Mouse (Mus musculus): ENCODE results near the gene Gns.

Gene Gns

GRCm38 (mm10) chr10:121403946-121404345 lies 39.1 kb downstream of the Gns start:
- no peak for DNase-seq

DNA sequence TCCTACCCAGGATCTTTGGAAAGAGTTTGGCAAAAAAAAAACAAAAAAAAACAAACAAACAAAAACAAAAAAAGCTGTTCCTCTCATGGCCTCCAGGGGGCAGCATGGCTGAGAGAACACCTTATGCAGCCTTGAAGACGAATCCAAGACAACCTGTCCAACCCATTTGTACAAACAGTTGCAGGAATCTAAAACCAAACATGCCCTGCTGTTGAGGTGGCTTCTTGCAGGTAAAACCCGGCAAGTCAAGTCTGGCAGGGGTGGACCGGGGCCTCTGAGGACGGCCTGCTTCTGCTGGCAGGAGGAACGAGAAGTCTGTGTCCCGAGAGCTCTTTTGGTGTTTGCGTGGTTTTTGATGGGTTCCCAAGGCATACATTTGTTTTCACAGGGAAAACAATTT lies 44.8 kb downstream of the Gns start:
- peak; percentile 75 for DNase-seq

- no peak for DNase-seq
Observed at GRCm38 (mm10) chr10:121411721-121412455, 47.0 kb downstream of the Gns start.

GRCm38 (mm10) chr10:121412824-121413223 lies 47.9 kb downstream of the Gns start:
- no peak for DNase-seq

DNA sequence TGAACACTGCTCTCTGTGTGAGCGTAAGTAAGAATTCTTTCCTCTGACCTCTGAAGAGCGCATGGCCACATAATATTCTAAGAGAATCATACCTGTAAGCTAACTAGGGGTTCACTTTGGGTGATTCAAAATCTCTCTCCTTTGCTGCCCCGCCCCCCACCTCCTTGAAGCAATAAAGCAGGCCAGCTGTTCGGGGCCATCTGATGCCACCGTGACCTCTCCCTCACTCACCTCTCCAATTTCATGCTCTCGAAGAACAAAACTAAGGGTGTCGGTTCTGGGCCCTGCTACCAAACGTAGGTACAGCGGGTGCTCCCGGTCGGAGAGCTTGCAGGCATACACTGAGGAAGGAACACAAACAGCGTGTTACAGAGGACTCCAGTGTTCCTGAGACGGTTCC lies 49.2 kb downstream of the Gns start:
- DNase-seq, result no peak

DNA sequence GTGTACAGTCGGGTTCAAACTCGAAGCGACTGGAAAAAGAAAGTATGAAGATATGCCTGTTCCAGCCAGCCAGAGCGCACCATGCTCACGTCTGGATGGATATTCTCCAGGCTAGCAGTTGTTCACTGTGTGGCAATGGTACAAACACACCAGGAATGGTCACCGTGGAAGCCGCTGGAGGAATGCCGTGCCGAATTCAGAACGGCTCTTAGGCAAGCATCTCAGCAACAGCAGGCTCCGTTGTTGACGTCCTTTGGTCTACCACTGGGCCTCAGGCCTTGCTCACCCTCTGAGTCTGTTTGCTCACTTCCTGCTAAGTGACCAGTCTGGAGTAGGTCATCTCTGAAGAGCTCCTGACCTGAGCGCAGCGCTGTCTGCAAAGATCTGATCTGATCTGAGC lies 53.9 kb downstream of the Gns start:
- no peak for DNase-seq

DNA sequence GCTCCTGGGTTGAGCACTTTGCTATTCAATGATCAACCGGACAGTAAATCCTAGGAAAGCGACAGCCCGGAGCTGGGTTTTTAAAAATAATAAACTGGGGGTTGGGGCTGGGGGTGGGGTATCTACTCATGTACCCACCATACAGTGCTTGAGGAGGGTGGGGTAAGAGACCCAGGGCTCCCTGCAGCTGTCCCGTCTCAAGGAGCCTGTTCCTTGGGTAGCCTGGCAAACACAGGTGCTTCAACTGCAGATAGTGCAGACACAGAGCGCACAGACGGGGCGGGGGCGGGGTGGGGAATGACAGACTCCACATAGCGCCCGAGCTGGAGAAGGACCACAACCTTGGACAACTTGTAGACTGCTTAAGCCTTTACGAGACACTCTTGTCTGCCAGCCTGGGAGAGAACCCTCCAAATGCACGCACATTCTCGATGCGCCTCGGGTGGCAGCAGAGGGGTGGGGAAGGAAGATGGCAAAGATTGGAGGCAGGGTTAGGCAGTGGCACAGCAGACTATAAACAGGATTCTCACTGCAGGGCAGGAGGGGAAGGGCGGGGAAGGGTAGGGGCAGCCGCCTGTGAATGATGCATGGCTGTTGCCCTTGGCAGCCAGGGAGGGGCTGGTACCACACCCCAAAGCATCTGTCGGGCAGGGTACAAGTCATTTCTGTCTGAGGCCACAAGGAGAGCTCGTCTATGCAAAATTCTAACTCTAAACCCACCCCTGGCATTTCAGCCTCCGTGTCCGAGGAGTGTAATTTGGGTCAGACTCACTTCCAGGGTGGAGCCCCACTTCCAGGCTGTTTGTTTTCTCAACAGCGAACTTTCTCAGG lies 55.0 kb downstream of the Gns start:
- peak; percentile 87 for DNase-seq

DNA sequence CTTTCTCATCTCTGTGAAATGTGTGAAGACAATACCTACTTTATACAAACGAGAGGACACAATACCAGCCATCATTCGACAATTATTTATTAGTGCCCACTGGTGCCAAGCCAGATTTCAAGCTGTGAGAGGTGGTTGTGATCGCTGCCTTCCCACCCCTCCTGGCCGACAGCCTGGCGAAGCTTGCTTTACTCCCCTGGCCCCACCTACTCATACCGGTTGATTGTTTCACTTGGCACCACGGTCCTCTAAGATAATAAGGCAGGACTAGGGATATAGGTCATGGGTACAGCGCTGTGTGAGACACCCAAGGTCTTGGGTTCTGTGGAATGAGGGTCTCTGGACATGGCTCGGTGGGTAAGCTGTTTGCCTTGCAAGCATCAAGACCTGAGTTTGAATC lies 56.1 kb downstream of the Gns start:
- DNase-seq, result peak; percentile 70

DNA sequence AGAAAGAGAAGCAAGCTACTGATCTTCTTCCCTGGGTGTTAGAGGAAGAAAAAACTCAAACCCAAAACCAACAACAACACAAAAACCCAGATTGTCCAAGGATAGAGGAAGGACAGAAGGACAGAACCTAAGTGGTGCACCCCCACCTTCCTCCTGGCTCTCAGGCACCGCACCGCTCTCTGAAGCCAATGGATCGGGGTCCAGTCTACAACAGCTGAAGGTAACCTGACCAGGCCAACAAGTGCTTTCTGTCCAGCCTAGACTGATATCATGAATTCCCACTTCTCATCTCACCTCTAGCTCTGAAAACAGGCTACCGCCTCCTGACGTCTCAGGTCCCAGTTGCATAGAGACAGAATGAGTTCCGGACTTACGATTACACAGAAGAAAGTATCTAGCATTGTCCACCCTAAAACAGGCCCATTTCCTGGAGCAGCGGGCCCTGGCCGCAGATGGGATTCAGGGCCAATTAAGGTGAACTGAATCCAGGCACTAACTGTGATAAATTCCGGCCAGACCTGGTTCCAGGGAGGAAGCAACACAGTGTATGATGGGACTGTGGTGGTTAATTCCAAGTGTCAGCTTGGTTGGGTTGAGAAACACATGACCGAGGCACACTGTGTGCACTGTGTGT lies 56.9 kb downstream of the Gns start:
- DNase-seq, result no peak

DNA sequence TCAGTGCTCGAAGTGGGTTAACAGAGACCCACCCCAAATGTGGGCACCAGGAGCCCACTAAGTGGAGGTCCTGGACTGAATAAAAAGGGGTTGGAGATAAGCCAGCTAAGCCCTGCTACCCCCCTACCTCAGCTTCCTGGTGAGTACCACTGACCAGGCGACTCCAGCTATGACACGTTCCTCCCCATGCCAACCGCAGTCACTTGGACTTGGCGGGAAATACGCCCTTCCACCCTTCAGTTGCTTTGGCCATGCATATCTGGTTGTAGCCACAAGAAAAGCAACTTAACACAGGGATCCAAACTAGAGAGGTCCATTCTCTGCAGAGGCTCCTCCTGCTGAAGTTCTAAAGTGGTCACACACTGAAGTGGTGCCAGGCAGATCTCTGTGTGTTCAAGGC lies 57.4 kb downstream of the Gns start:
- DNase-seq, result peak; percentile 25

- peak; percentile 17 for DNase-seq
Observed at GRCm38 (mm10) chr10:121423541-121424349, 58.9 kb downstream of the Gns start.

DNA sequence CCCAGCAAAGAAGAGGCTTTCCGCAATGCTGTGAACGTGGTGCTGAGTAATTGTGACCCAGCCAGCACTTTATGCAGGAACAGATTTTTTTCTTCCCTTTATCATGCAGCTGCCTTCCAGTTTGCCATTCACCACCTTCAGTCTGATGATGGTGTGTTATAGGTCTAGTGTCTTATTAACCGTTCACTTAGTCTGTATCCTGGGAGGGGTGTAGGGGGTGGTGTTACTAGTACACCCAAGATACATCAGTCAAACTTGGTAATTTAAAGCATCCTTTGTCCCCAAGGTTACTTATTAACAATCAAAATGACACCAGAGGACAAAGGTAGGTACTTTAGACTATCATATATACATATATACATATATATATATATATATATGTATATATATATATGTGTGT lies 59.6 kb downstream of the Gns start:
- DNase-seq, result no peak

DNA sequence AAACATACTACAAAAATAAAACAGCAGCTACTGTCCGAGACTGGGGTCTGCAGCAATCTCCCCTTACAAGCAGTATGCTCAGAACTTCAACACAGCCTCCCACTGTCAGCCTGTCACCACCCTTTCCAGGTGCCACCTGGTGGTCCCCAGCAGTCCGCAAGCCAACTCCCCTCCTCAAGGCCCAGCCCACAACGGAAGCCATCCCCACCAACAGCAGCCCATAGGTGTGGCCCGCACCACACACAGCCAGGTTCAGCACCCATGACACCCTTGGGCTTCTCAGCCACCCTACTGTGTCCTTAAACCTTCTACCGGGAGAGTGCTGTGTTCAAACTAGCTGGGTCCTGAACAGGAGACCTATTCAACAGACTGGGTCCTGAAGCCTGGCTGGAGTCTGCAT lies 60.2 kb downstream of the Gns start:
- no peak for DNase-seq

- DNase-seq, result peak; percentile 69
Observed at GRCm38 (mm10) chr10:121425506-121426025, 60.7 kb downstream of the Gns start.

GRCm38 (mm10) chr10:121426458-121427070 lies 61.7 kb downstream of the Gns start:
- DNase-seq, result peak; percentile 71

DNA sequence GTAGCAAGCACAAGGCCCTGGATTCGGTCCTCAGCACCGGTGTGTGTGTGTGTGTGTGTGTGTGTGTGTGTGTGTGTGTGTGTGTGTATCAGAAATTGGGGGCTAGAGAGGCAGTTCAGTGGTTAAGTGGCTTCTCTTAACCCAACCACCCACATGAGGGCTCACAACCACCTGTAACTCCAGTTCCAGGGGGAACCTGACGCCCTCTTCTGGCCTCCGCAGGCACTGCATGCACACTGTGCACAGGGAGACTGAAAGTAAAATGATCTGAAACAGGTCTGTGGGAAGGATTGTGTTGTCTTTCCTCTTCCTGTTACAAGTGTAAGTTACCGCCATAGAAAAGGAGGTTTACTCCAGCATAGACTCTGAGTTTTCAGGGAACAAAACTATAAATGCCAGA lies 62.2 kb downstream of the Gns start:
- DNase-seq, result peak; percentile 71

- peak; percentile 39 for DNase-seq
Observed at GRCm38 (mm10) chr10:121428011-121428711, 63.3 kb downstream of the Gns start.

GRCm38 (mm10) chr10:121429089-121429488 lies 64.2 kb downstream of the Gns start:
- peak; percentile 70 for DNase-seq

- peak; percentile 28 for DNase-seq
Observed at GRCm38 (mm10) chr10:121429581-121429980, 64.7 kb downstream of the Gns start.

GRCm38 (mm10) chr10:121429981-121430682 lies 65.2 kb downstream of the Gns start:
- DNase-seq, result peak; percentile 57

All from lung, postnatal 36 days (tissue).